20 mouse cellular contexts compared by ENCODE assay signal in genomic region chr13:99695874-99696558, GRCm38 (mm10).
DNase-seq lines count a peak whose midpoint lies in the region; ATAC-seq lines count a peak whose summit lies in the region.
"Had no signal": no experiment of that assay in that cellular context is flagged by ENCODE, and none has a peak within 500 bp of the region (broad histone marks: within the 10 kb centered on the region; RNA-seq: fewer than 3 reads in every experiment).

No protein-coding gene starts in this region.

- ATAC-seq in embryonic facial prominence, embryonic 11.5 days (replicated peaks; ENCODE audit: insufficient number of reproducible peaks, low FRiP score, low TSS enrichment, low read depth) = no peak
- ATAC-seq in hindbrain, embryonic 14.5 days (ENCODE audit: low FRiP score) = no peak
- no peak for ATAC-seq in hindbrain, embryonic 13.5 days (ENCODE audit: low FRiP score)
- peak; percentile 77 for ATAC-seq in midbrain, embryonic 15.5 days (replicated peaks)
- ATAC-seq: intestine, embryonic 15.5 days had no signal

- no peak overlapping the region for H3K9ac ChIP-seq in embryonic facial prominence, embryonic 11.5 days (replicated peaks; ENCODE audit: low read length)
- H3K9ac ChIP-seq in hindbrain, embryonic 14.5 days = no peak overlapping the region
- H3K9ac ChIP-seq in hindbrain, embryonic 13.5 days = no peak overlapping the region
- no peak overlapping the region for H3K9ac ChIP-seq in midbrain, embryonic 15.5 days
- H3K9ac ChIP-seq: embryonic facial prominence, embryonic 12.5 days; intestine, embryonic 15.5 days; lung, embryonic 15.5 days had no signal

- H3K27me3 ChIP-seq in embryonic facial prominence, embryonic 11.5 days (ENCODE audit: control insufficient read depth, insufficient read depth, low read length) = no peaks in the 10 kb centered on the region
- no peaks in the 10 kb centered on the region for H3K27me3 ChIP-seq in embryonic facial prominence, embryonic 10.5 days (replicated peaks; ENCODE audit: low read depth, poor library complexity, severe bottlenecking)
- H3K27me3 ChIP-seq in hindbrain, embryonic 14.5 days (ENCODE audit: control insufficient read depth, insufficient read depth, low read length) = no peaks in the 10 kb centered on the region
- H3K27me3 ChIP-seq in hindbrain, embryonic 13.5 days = no peaks in the 10 kb centered on the region
- H3K27me3 ChIP-seq in midbrain, embryonic 15.5 days (replicated peaks) = no peaks in the 10 kb centered on the region
- H3K27me3 ChIP-seq: embryonic facial prominence, embryonic 12.5 days; intestine, embryonic 15.5 days; lung, embryonic 15.5 days had no signal

- intact Hi-C loops in gastrocnemius, postnatal 36 days (cut with DNase I) = no loop called here

- H3K36me3 ChIP-seq in embryonic facial prominence, embryonic 11.5 days (replicated peaks; ENCODE audit: control insufficient read depth, insufficient read depth, low read depth, low read length) = no peaks in the 10 kb centered on the region
- H3K36me3 ChIP-seq in embryonic facial prominence, embryonic 10.5 days (replicated peaks) = no peaks in the 10 kb centered on the region
- H3K36me3 ChIP-seq in hindbrain, embryonic 14.5 days (replicated peaks; ENCODE audit: control insufficient read depth, insufficient read depth) = no peaks in the 10 kb centered on the region
- no peaks in the 10 kb centered on the region for H3K36me3 ChIP-seq in hindbrain, embryonic 13.5 days
- no peaks in the 10 kb centered on the region for H3K36me3 ChIP-seq in midbrain, embryonic 15.5 days (replicated peaks)
- H3K36me3 ChIP-seq: embryonic facial prominence, embryonic 12.5 days; intestine, embryonic 15.5 days; lung, embryonic 15.5 days had no signal

- WGBS in embryonic facial prominence, embryonic 11.5 days = 58% methylated on average over 7 of the region's 7 CpGs
- WGBS in embryonic facial prominence, embryonic 10.5 days = 58% methylated on average over 7 of the region's 7 CpGs
- WGBS in hindbrain, embryonic 14.5 days = 51% methylated on average over 7 of the region's 7 CpGs
- WGBS in hindbrain, embryonic 13.5 days = 68% methylated on average over 7 of the region's 7 CpGs
- 46% methylated on average over 7 of the region's 7 CpGs for WGBS in midbrain, embryonic 15.5 days

- no peak overlapping the region for H3K27ac ChIP-seq in embryonic facial prominence, embryonic 11.5 days (replicated peaks; ENCODE audit: low read depth, low read length)
- no peak overlapping the region for H3K27ac ChIP-seq in embryonic facial prominence, embryonic 10.5 days (replicated peaks)
- 0 out of 2 replicates have a peak overlapping the region, but pooled peaks have one; percentile 0 for H3K27ac ChIP-seq in hindbrain, embryonic 14.5 days
- no peak overlapping the region for H3K27ac ChIP-seq in hindbrain, embryonic 13.5 days
- H3K27ac ChIP-seq in midbrain, embryonic 15.5 days = peak overlapping the region; percentile 63
- H3K27ac ChIP-seq: embryonic facial prominence, embryonic 12.5 days; gastrocnemius, adult 2 months; intestine, embryonic 15.5 days; layer of hippocampus, adult 2 months; lung, embryonic 15.5 days; macrophage had no signal

- peak; percentile 5 for DNase-seq in embryonic facial prominence, embryonic 11.5 days (ENCODE audit: low spot score)
- no peak for DNase-seq in embryonic facial prominence, embryonic 10.5 days (ENCODE audit: low spot score)
- DNase-seq in hindbrain, embryonic 14.5 days (ENCODE audit: low spot score) = no peak
- peak; percentile 17 for DNase-seq in R1 (ENCODE audit: low read depth, low spot score)
- no peak for DNase-seq in urinary bladder, adult 18-20 months (ENCODE audit: low spot score in 2 of 2)
- DNase-seq in gastrocnemius, postnatal 36 days = no peak
- DNase-seq: cerebellum, adult 11-12 months; cerebellum, postnatal 25 days; gastrocnemius, adult 2 months; heart, postnatal 14 days; left cerebral cortex, postnatal 4 days; right cerebral cortex, postnatal 4 days; thymus, postnatal 14 days had no signal

- no peak overlapping the region for H3K4me2 ChIP-seq in embryonic facial prominence, embryonic 11.5 days (ENCODE audit: low read depth, low read length)
- no peak overlapping the region for H3K4me2 ChIP-seq in hindbrain, embryonic 14.5 days (replicated peaks)
- no peak overlapping the region for H3K4me2 ChIP-seq in hindbrain, embryonic 13.5 days
- no peak overlapping the region for H3K4me2 ChIP-seq in midbrain, embryonic 15.5 days
- H3K4me2 ChIP-seq: embryonic facial prominence, embryonic 12.5 days; intestine, embryonic 15.5 days; lung, embryonic 15.5 days had no signal

- no peak overlapping the region for H3K4me3 ChIP-seq in embryonic facial prominence, embryonic 11.5 days (ENCODE audit: low read depth, low read length)
- no peak overlapping the region for H3K4me3 ChIP-seq in embryonic facial prominence, embryonic 10.5 days
- H3K4me3 ChIP-seq in hindbrain, embryonic 14.5 days (replicated peaks; ENCODE audit: low read length) = no peak overlapping the region
- H3K4me3 ChIP-seq in hindbrain, embryonic 13.5 days = no peak overlapping the region
- H3K4me3 ChIP-seq in midbrain, embryonic 15.5 days = no peak overlapping the region
- H3K4me3 ChIP-seq: embryonic facial prominence, embryonic 12.5 days; gastrocnemius, adult 2 months; intestine, embryonic 15.5 days; layer of hippocampus, adult 2 months; lung, embryonic 15.5 days had no signal

- H3K9me3 ChIP-seq in embryonic facial prominence, embryonic 11.5 days (replicated peaks; ENCODE audit: control insufficient read depth, low read length) = no peaks in the 10 kb centered on the region
- no peaks in the 10 kb centered on the region for H3K9me3 ChIP-seq in embryonic facial prominence, embryonic 10.5 days
- H3K9me3 ChIP-seq in hindbrain, embryonic 14.5 days (ENCODE audit: control insufficient read depth, low read length) = no peaks in the 10 kb centered on the region
- no peaks in the 10 kb centered on the region for H3K9me3 ChIP-seq in hindbrain, embryonic 13.5 days
- no peaks in the 10 kb centered on the region for H3K9me3 ChIP-seq in midbrain, embryonic 15.5 days
- H3K9me3 ChIP-seq: embryonic facial prominence, embryonic 12.5 days; intestine, embryonic 15.5 days; lung, embryonic 15.5 days had no signal

- no peaks in the 10 kb centered on the region for H3K4me1 ChIP-seq in embryonic facial prominence, embryonic 11.5 days (ENCODE audit: control insufficient read depth, insufficient read depth, low read length)
- peaks cover 8% of the 10 kb centered on the region; the same call in 1 of the 2 replicates for H3K4me1 ChIP-seq in embryonic facial prominence, embryonic 10.5 days
- H3K4me1 ChIP-seq in hindbrain, embryonic 14.5 days (replicated peaks; ENCODE audit: control insufficient read depth, insufficient read depth, low read length) = no peaks in the 10 kb centered on the region
- H3K4me1 ChIP-seq in hindbrain, embryonic 13.5 days (replicated peaks) = peaks cover 12% of the 10 kb centered on the region; the same call in 1 of the 2 replicates
- H3K4me1 ChIP-seq in midbrain, embryonic 15.5 days = peaks cover 12% of the 10 kb centered on the region
- H3K4me1 ChIP-seq: intestine, embryonic 15.5 days; lung, embryonic 15.5 days had no signal

Comparison
In these comparisons a context has a peak if more than half of its experiments do, and no peak if none do; other contexts are left out.
1. DNase-seq: peak in embryonic facial prominence, embryonic 11.5 days (single experiment) and R1 (single experiment); none in embryonic facial prominence, embryonic 10.5 days (single experiment), hindbrain, embryonic 14.5 days (single experiment), urinary bladder, adult 18-20 months (0 of 2) and gastrocnemius, postnatal 36 days (0 of 2).
2. H3K27ac ChIP-seq: peak in hindbrain, embryonic 14.5 days (single experiment) and midbrain, embryonic 15.5 days (single experiment); none in embryonic facial prominence, embryonic 11.5 days (single experiment), embryonic facial prominence, embryonic 10.5 days (single experiment) and hindbrain, embryonic 13.5 days (single experiment).